Mouse (Mus musculus): ENCODE data around the gene Cdc42. TPM values are rescaled to one million over a fixed set of nuclear protein-coding genes. Genes with fewer than 3 reads are reported as not detected.

Cdc42 gene
- polyA plus RNA-seq, 1 experiment from 2014 or later: 592 TPM

DNA sequence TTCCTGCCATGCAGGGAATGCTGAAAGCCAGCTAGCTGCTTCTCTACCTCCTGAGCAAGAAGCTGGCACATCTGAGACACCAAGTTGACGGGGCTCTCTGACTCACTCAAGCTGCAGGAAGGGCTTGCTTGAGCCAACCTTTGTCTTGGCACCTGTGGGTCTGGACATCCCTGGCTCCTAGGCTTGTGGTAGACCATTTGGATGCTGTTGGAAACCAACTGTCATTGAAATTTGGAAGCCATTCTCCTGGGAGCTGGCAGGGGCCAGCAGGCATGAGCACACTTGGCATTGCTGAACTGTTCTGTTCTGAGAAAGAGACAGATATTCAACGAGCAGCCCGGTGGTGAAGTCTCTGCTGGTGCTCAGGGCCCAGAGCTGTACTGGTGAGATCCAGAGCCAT lies 67.3 kb downstream of the Cdc42 start:
- TF ChIP-seq CTCF (IDR thresholded peaks at IDR 0.05; ENCODE audit: low read depth): no peak
- Histone ChIP-seq H3K27me3 (ENCODE audit: insufficient read depth, low read length) (no peaks in the 10 kb centered on the region), H3K9ac (ENCODE audit: low read depth, low read length) (no peak overlapping the region), H3K27ac (no peak overlapping the region), H3K4me2 (ENCODE audit: low read length) (no peak overlapping the region), H3K36me3 (ENCODE audit: insufficient read depth, low read length) (no peaks in the 10 kb centered on the region), H3K4me3 (replicated peaks; ENCODE audit: low read depth, low read length) (no peak overlapping the region), H3K4me1 (replicated peaks; ENCODE audit: insufficient read depth, low read length) (no peaks in the 10 kb centered on the region; the same call in 1 of the 2 replicates), H3K9me3 (replicated peaks; ENCODE audit: low read length) (no peaks in the 10 kb centered on the region)
- DNase-seq (ENCODE audit: low spot score) (no peak), ATAC-seq (replicated peaks; ENCODE audit: low FRiP score, low read depth) (no peak)
- WGBS: 84% methylated on average over 3 of the region's 3 CpGs

DNA sequence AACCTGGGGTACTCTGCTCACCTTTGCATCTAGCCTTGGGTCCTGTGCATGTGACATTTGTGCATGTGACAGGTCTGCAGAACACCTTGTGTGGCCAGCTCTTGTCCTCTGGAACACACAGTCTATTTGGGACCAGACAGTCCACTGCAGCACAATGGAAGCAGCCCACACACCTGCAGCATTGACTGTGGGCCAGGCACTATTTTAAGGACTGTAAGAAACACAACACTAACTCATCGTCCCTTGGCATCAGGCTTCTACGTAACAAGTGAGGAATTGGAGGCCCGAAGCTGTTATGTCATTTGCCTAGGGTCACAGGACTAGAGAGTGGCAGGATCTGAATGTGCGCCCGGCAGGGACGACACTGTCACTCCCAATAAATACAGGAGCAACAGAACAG lies 67.8 kb downstream of the Cdc42 start:
- TF ChIP-seq CTCF (IDR thresholded peaks at IDR 0.05; ENCODE audit: low read depth): no peak
- H3K4me1 ChIP-seq (replicated peaks; ENCODE audit: insufficient read depth, low read length): no peaks in the 10 kb centered on the region; the same call in 1 of the 2 replicates
- H3K27ac ChIP-seq: no peak overlapping the region
- no peak overlapping the region for H3K9ac ChIP-seq (ENCODE audit: low read depth, low read length)
- H3K9me3 ChIP-seq (replicated peaks; ENCODE audit: low read length): no peaks in the 10 kb centered on the region
- 85% methylated on average over 6 of the region's 6 CpGs for WGBS
- no peaks in the 10 kb centered on the region for H3K27me3 ChIP-seq (ENCODE audit: insufficient read depth, low read length)
- DNase-seq (ENCODE audit: low spot score): no peak
- H3K4me3 ChIP-seq (replicated peaks; ENCODE audit: low read depth, low read length): no peak overlapping the region
- H3K4me2 ChIP-seq (ENCODE audit: low read length): no peak overlapping the region
- H3K36me3 ChIP-seq (ENCODE audit: insufficient read depth, low read length): no peaks in the 10 kb centered on the region
- ATAC-seq (replicated peaks; ENCODE audit: low FRiP score, low read depth): no peak

GRCm38 (mm10) chr4:137287818-137288217 lies 69.7 kb downstream of the Cdc42 start:
- H3K4me1 ChIP-seq (replicated peaks; ENCODE audit: insufficient read depth, low read length): peaks cover 2% of the 10 kb centered on the region; the same call in 1 of the 2 replicates
- H3K9me3 ChIP-seq (replicated peaks; ENCODE audit: low read length): no peaks in the 10 kb centered on the region
- TF ChIP-seq CTCF (IDR thresholded peaks at IDR 0.05; ENCODE audit: low read depth): peak; percentile 92
- DNase-seq (ENCODE audit: low spot score): peak; percentile 83
- no peak overlapping the region for H3K9ac ChIP-seq (ENCODE audit: low read depth, low read length)
- no peak overlapping the region for H3K4me2 ChIP-seq (ENCODE audit: low read length)
- no peak overlapping the region for H3K27ac ChIP-seq
- H3K4me3 ChIP-seq (replicated peaks; ENCODE audit: low read depth, low read length): no peak overlapping the region
- peak; percentile 26 for ATAC-seq (replicated peaks; ENCODE audit: low FRiP score, low read depth)
- H3K27me3 ChIP-seq (ENCODE audit: insufficient read depth, low read length): 0 out of 2 replicates have a peak, but pooled peaks cover 4% of the 10 kb centered on the region
- H3K36me3 ChIP-seq (ENCODE audit: insufficient read depth, low read length): no peaks in the 10 kb centered on the region
- 4% methylated on average over 4 of the region's 4 CpGs for WGBS

GRCm38 (mm10) chr4:137287206-137287605 lies 70.3 kb downstream of the Cdc42 start:
- Histone ChIP-seq H3K27me3 (ENCODE audit: insufficient read depth, low read length) (0 out of 2 replicates have a peak, but pooled peaks cover 4% of the 10 kb centered on the region), H3K4me2 (ENCODE audit: low read length) (no peak overlapping the region), H3K9me3 (replicated peaks; ENCODE audit: low read length) (no peaks in the 10 kb centered on the region), H3K27ac (no peak overlapping the region), H3K9ac (ENCODE audit: low read depth, low read length) (no peak overlapping the region), H3K4me1 (replicated peaks; ENCODE audit: insufficient read depth, low read length) (peaks cover 8% of the 10 kb centered on the region; the same call in 1 of the 2 replicates), H3K36me3 (ENCODE audit: insufficient read depth, low read length) (no peaks in the 10 kb centered on the region), H3K4me3 (replicated peaks; ENCODE audit: low read depth, low read length) (no peak overlapping the region)
- DNase-seq (ENCODE audit: low spot score) (no peak), ATAC-seq (replicated peaks; ENCODE audit: low FRiP score, low read depth) (no peak)
- TF ChIP-seq CTCF (IDR thresholded peaks at IDR 0.05; ENCODE audit: low read depth): no peak
- 48% methylated on average over 13 of the region's 13 CpGs for WGBS

GRCm38 (mm10) chr4:137286662-137286953 lies 70.9 kb downstream of the Cdc42 start:
- TF ChIP-seq CTCF (IDR thresholded peaks at IDR 0.05; ENCODE audit: low read depth): no peak
- Histone ChIP-seq H3K36me3 (ENCODE audit: insufficient read depth, low read length) (no peaks in the 10 kb centered on the region), H3K9ac (ENCODE audit: low read depth, low read length) (no peak overlapping the region), H3K9me3 (replicated peaks; ENCODE audit: low read length) (no peaks in the 10 kb centered on the region), H3K4me1 (replicated peaks; ENCODE audit: insufficient read depth, low read length) (peaks cover 8% of the 10 kb centered on the region; the same call in 1 of the 2 replicates), H3K4me3 (replicated peaks; ENCODE audit: low read depth, low read length) (no peak overlapping the region), H3K27me3 (ENCODE audit: insufficient read depth, low read length) (0 out of 2 replicates have a peak, but pooled peaks cover 4% of the 10 kb centered on the region), H3K4me2 (ENCODE audit: low read length) (no peak overlapping the region), H3K27ac (no peak overlapping the region)
- DNase-seq (ENCODE audit: low spot score) (peak; percentile 35), ATAC-seq (replicated peaks; ENCODE audit: low FRiP score, low read depth) (no peak)
- WGBS: 44% methylated on average over 8 of the region's 8 CpGs

DNA sequence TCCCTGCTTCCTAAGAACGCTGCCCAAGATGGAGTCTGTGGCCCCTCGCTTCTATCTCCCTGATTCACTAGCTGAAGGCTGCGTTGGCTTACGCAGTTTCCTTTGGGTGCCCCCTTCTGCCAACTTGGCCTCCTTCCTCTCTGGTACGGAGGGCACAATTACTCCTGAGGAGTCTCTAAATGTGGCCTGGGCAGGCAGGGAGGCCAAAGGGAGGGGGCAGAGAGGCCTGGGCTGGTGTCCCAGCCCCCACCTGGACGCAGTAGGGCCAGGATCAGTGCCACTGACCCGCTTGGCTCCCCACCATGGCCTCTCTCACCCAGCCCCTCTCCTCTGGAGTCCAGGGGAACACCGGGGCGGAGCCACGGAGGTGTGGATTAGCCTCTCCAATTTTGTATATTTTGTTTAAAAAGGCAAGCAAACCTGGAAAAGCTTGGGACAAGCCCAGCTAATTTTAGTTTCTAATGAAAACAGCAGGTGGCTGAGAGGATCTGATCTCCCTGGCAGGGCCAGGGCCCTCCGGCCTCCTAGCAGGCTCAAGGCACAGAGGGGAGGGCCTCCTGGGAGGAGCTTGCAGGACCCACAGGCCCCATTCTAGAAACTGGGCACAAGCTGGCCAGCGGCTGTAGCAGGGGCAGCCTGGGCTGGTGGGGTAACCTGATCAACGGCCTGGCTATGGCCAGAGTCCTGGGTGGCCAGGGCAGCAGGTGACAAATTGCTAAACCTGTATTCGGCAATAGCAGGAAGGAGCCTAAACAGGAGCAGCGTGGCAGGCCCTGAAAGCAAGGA lies 71.5 kb downstream of the Cdc42 start:
- Histone ChIP-seq H3K4me2 (ENCODE audit: low read length) (no peak overlapping the region), H3K9ac (ENCODE audit: low read depth, low read length) (no peak overlapping the region), H3K27me3 (ENCODE audit: insufficient read depth, low read length) (0 out of 2 replicates have a peak, but pooled peaks cover 4% of the 10 kb centered on the region), H3K4me1 (replicated peaks; ENCODE audit: insufficient read depth, low read length) (peaks cover 8% of the 10 kb centered on the region; the same call in 1 of the 2 replicates), H3K36me3 (ENCODE audit: insufficient read depth, low read length) (no peaks in the 10 kb centered on the region), H3K4me3 (replicated peaks; ENCODE audit: low read depth, low read length) (no peak overlapping the region), H3K27ac (no peak overlapping the region), H3K9me3 (replicated peaks; ENCODE audit: low read length) (no peaks in the 10 kb centered on the region)
- no peak for ATAC-seq (replicated peaks; ENCODE audit: low FRiP score, low read depth)
- no peak for DNase-seq (ENCODE audit: low spot score)
- 64% methylated on average over 15 of the region's 15 CpGs for WGBS
- no peak for TF ChIP-seq CTCF (IDR thresholded peaks at IDR 0.05; ENCODE audit: low read depth)
